Mouse (Mus musculus): Measurements from ENCODE around the gene Mrgprf.

The Mrgprf gene

GRCm38 (mm10) chr7:145299562-145300320, 887 bp upstream of the Mrgprf start:
- in situ Hi-C loops (cut with MboI; ENCODE audit: low sequenced_read_pairs), result no loop called here

GRCm38 (mm10) chr7:145301008-145301340, 346 bp downstream of the Mrgprf start:
- in situ Hi-C loops (cut with MboI; ENCODE audit: low sequenced_read_pairs), result no loop called here

- in situ Hi-C loops (cut with MboI; ENCODE audit: low sequenced_read_pairs), result no loop called here
Measured at GRCm38 (mm10) chr7:145301341-145302005, 845 bp downstream of the Mrgprf start.

GRCm38 (mm10) chr7:145302488-145303285, 2.1 kb downstream of the Mrgprf start:
- in situ Hi-C loops (cut with MboI; ENCODE audit: low sequenced_read_pairs), result no loop called here

GRCm38 (mm10) chr7:145304153-145304552, 3.5 kb downstream of the Mrgprf start:
- in situ Hi-C loops (cut with MboI; ENCODE audit: low sequenced_read_pairs), result no loop called here

- in situ Hi-C loops (cut with MboI; ENCODE audit: low sequenced_read_pairs), result no loop called here
Measured at GRCm38 (mm10) chr7:145307636-145308035, 7.0 kb downstream of the Mrgprf start.

GRCm38 (mm10) chr7:145308061-145308675, 7.5 kb downstream of the Mrgprf start:
- in situ Hi-C loops (cut with MboI; ENCODE audit: low sequenced_read_pairs), result no loop called here

- in situ Hi-C loops (cut with MboI; ENCODE audit: low sequenced_read_pairs), result no loop called here
Measured at GRCm38 (mm10) chr7:145308866-145309265, 8.2 kb downstream of the Mrgprf start.

GRCm38 (mm10) chr7:145309877-145310276, 9.2 kb downstream of the Mrgprf start:
- in situ Hi-C loops (cut with MboI; ENCODE audit: low sequenced_read_pairs), result no loop called here

GRCm38 (mm10) chr7:145310526-145310925, 9.9 kb downstream of the Mrgprf start:
- in situ Hi-C loops (cut with MboI; ENCODE audit: low sequenced_read_pairs), result no loop called here

- in situ Hi-C loops (cut with MboI; ENCODE audit: low sequenced_read_pairs), result no loop called here
Measured at GRCm38 (mm10) chr7:145312137-145312536, 11.5 kb downstream of the Mrgprf start.

GRCm38 (mm10) chr7:145314785-145315411, 14.3 kb downstream of the Mrgprf start, which contains the start of gene Mrgprd:
Gene Mrgprd, plus strand, starts transcription at chr7:145314835.
- in situ Hi-C loops (cut with MboI; ENCODE audit: low sequenced_read_pairs), result no loop called here

GRCm38 (mm10) chr7:145317522-145317921, 16.9 kb downstream of the Mrgprf start:
- in situ Hi-C loops (cut with MboI; ENCODE audit: low sequenced_read_pairs), result no loop called here

GRCm38 (mm10) chr7:145319481-145319880, 18.9 kb downstream of the Mrgprf start:
- in situ Hi-C loops (cut with MboI; ENCODE audit: low sequenced_read_pairs), result no loop called here

GRCm38 (mm10) chr7:145323607-145324006, 23.0 kb downstream of the Mrgprf start:
- in situ Hi-C loops (cut with MboI; ENCODE audit: low sequenced_read_pairs), result no loop called here

- in situ Hi-C loops (cut with MboI; ENCODE audit: low sequenced_read_pairs), result no loop called here
Measured at GRCm38 (mm10) chr7:145325697-145326096, 25.1 kb downstream of the Mrgprf start.

GRCm38 (mm10) chr7:145329982-145330381, 29.4 kb downstream of the Mrgprf start:
- in situ Hi-C loops (cut with MboI; ENCODE audit: low sequenced_read_pairs), result no loop called here

- in situ Hi-C loops (cut with MboI; ENCODE audit: low sequenced_read_pairs), result no loop called here
Measured at GRCm38 (mm10) chr7:145330641-145331040, 30.0 kb downstream of the Mrgprf start.

- in situ Hi-C loops (cut with MboI; ENCODE audit: low sequenced_read_pairs), result no loop called here
Measured at GRCm38 (mm10) chr7:145332376-145333041, 31.9 kb downstream of the Mrgprf start.

- in situ Hi-C loops (cut with MboI; ENCODE audit: low sequenced_read_pairs), result no loop called here
Measured at GRCm38 (mm10) chr7:145333936-145334335, 33.3 kb downstream of the Mrgprf start.

Data from CH12F3 (cell line).